Mouse (Mus musculus): ENCODE data around the gene Ccn6. TPM values are rescaled to one million over a fixed set of nuclear protein-coding genes. Genes with fewer than 3 reads are reported as not detected.
A peak's percentile ranks its signal among the peaks of the same experiment; 100 is the strongest.
"Not testable (repeated sequence)": the region's sequence is repeated elsewhere in the genome, so short reads cannot be mapped to it uniquely, and the experiment has no call there.

Ccn6 gene
- total RNA-seq (2021), result under 1 TPM; 0.26 to 0.70 TPM
- long read RNA-seq, experiment 1, partial matches to known transcripts, result 0 of 2 reads
- long read RNA-seq, experiment 1, other reads (novel, unspliced or antisense), result 0 of 2 reads
- long read RNA-seq, experiment 2, result 0 reads

- no peak for DNase-seq
Measured at GRCm38 (mm10) chr10:39163694-39164093, at the start of gene Ccn6. Gene Ccn6 (minus strand): TSS chr10:39163794.

- no peak for DNase-seq
Measured at GRCm38 (mm10) chr10:39210031-39210430, 46.4 kb upstream of the Ccn6 start.

- peak; percentile 64 to 69 for DNase-seq
Measured at GRCm38 (mm10) chr10:39209161-39210025, 45.8 kb upstream of the Ccn6 start.

GRCm38 (mm10) chr10:39208712-39209111 lies 45.1 kb upstream of the Ccn6 start:
- DNase-seq, result peak; percentile 8 to 11

GRCm38 (mm10) chr10:39207310-39207855 lies 43.8 kb upstream of the Ccn6 start:
- no peak for DNase-seq

- DNase-seq, result no peak
Measured at GRCm38 (mm10) chr10:39202490-39202889, 38.9 kb upstream of the Ccn6 start.

GRCm38 (mm10) chr10:39198216-39198615 lies 34.6 kb upstream of the Ccn6 start:
- not testable (repeated sequence) for DNase-seq

- DNase-seq, result no peak
Measured at GRCm38 (mm10) chr10:39192673-39193072, 29.1 kb upstream of the Ccn6 start.

- no peak for DNase-seq
Measured at GRCm38 (mm10) chr10:39185545-39185906, 21.9 kb upstream of the Ccn6 start.

- no peak for DNase-seq
Measured at GRCm38 (mm10) chr10:39184864-39185544, 21.4 kb upstream of the Ccn6 start.

- DNase-seq, result no peak
Measured at GRCm38 (mm10) chr10:39176981-39177380, 13.4 kb upstream of the Ccn6 start.

- DNase-seq, result peak; percentile 20 to 29
Measured at GRCm38 (mm10) chr10:39173077-39173476, 9.5 kb upstream of the Ccn6 start.

GRCm38 (mm10) chr10:39172540-39172931 lies 8.9 kb upstream of the Ccn6 start:
- no peak for DNase-seq

GRCm38 (mm10) chr10:39171603-39172539 lies 8.3 kb upstream of the Ccn6 start:
- peak; percentile 92 for DNase-seq

- peak; percentile 93 for DNase-seq
Measured at GRCm38 (mm10) chr10:39171134-39171533, 7.5 kb upstream of the Ccn6 start.

GRCm38 (mm10) chr10:39170706-39171105 lies 7.1 kb upstream of the Ccn6 start:
- no peak for DNase-seq

- DNase-seq, result peak; percentile 81 to 83
Measured at GRCm38 (mm10) chr10:39170181-39170580, 6.6 kb upstream of the Ccn6 start.

- no peak for DNase-seq
Measured at GRCm38 (mm10) chr10:39169642-39170041, 6.0 kb upstream of the Ccn6 start.

GRCm38 (mm10) chr10:39167611-39168010 lies 4.0 kb upstream of the Ccn6 start:
- no peak for DNase-seq

- DNase-seq, result no peak
Measured at GRCm38 (mm10) chr10:39165632-39166115, 2.1 kb upstream of the Ccn6 start.

GRCm38 (mm10) chr10:39162666-39163484 lies 719 bp downstream of the Ccn6 start:
- peak; percentile 37 to 44 for DNase-seq
